Mouse (Mus musculus) liver, embryonic 14.5 days (tissue): Measurements from ENCODE around the gene Ube2r2.

Source experiments
- CTCF ChIP-seq: IDR thresholded peaks from 2 replicates; pipeline ENCODE4 v1.5.1; 2016; ENCODE audit warnings: antibody characterized with exemption, low read depth, control low read depth
- EP300 ChIP-seq: IDR thresholded peaks from 2 replicates; pipeline ENCODE4 v1.6.1; 2016; ENCODE audit warnings: antibody characterized with exemption, low read depth

DNA sequence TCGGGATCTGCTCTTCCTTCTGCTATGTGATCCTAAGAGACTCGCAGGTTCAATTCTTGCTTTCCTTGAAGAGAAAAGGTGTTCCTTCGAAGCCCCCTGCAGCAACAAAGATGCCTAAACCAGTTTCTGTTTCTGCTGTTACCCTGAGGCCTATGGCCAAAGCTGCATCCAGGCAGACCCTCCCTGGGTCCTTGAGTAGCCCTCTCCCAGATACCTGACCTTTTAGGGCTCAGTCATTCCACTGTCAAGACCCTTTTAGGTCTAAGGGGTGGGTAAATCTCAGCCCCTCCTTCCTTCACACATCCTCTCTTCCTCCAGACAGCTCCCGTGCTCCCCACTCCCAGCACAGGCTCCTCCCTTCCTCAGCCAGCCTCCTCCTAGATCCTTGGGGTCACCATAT lies 46.4 kb upstream of the Ube2r2 start:
- no peak for TF ChIP-seq EP300
- no peak for TF ChIP-seq CTCF
